Mouse (Mus musculus) right cerebral cortex, adult 2 months (tissue): ENCODE measurements around the gene B020031M17Rik.
"Not testable (repeated sequence)": the region's sequence is repeated elsewhere in the genome, so short reads cannot be mapped to it uniquely, and the experiment has no call there.

ENCODE experiments used
- DNase-seq, 2 experiments: peaks; one replicate each; pipeline ENCODE4 v3.0.0; 2021 to 2022; ENCODE audit warnings: low spot score in 2 of 2

Gene B020031M17Rik

DNA sequence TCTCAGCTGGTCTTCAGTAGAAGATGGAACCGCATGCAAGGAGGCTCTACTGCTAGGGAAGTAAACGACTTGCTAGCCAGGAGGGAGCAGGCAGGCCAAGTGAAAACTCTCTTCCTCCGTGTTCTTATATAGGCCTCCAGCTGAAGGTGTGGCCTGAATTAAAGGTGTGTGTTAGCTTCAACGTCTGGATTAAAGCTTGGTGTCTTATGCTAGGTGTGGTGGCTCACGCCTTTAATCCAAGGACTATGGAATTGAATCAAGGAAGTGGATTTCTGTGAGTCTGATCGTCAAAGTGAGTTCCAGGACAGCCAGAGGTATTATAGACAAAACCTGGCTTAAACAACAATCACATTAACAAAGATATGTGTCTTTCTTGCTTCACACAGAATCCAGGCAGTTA, at the start of gene B020031M17Rik:
Gene B020031M17Rik, minus strand, starts transcription at position 101 of the 400 bp plus-strand sequence.
- DNase-seq: not testable (repeated sequence)

DNA sequence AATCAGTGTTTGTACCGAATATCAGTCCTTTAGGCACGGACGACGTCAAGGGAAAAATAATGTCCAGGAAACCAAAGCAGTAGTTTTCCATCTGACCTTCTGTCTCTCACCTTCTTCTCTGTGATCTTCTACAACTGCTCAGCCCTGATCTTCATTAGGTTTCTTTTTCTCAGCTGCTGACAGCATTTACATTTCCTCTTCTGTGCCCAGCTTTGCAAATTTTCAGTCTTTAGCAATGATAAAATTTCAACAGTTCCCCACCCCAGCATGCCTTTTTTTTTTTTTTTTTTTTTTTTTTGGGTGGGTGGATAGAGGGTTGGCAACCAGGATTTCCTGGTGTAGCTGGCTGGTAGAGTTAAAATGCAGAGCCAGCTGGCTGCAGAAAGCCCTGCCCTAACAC, 48.6 kb upstream of the B020031M17Rik start:
- not testable (repeated sequence) for DNase-seq

- not testable (repeated sequence) for DNase-seq
Measured at GRCm38 (mm10) chr13:119998442-119999086, 48.0 kb upstream of the B020031M17Rik start.

- not testable (repeated sequence) for DNase-seq
Measured at GRCm38 (mm10) chr13:119991917-119992496, 41.4 kb upstream of the B020031M17Rik start.

- DNase-seq: not testable (repeated sequence)
Measured at GRCm38 (mm10) chr13:119991264-119991663, 40.7 kb upstream of the B020031M17Rik start.

GRCm38 (mm10) chr13:119969163-119969562, 18.6 kb upstream of the B020031M17Rik start:
- DNase-seq: not testable (repeated sequence)

- DNase-seq: not testable (repeated sequence)
Measured at GRCm38 (mm10) chr13:119968193-119968592, 17.6 kb upstream of the B020031M17Rik start.

DNA sequence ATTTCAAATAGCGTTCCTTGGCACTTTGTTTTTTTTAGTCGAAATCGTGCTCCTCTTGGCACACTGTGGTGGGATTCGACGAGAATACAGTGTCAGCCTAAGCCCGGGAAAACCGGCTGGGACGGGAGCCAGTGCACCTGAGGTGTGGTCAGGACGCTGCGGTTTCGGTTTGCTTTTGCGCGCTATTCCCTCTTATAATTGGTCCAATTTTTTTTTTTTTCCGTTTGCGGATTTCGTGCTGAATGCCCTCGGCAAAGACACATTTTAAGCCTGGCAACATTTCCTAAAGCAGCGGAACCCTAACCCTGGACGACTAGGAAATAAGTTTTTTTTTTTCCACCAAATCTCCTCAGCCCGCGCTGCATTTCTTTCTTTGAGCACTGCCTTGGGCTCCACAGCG, 15.4 kb upstream of the B020031M17Rik start:
- not testable (repeated sequence) for DNase-seq

DNA sequence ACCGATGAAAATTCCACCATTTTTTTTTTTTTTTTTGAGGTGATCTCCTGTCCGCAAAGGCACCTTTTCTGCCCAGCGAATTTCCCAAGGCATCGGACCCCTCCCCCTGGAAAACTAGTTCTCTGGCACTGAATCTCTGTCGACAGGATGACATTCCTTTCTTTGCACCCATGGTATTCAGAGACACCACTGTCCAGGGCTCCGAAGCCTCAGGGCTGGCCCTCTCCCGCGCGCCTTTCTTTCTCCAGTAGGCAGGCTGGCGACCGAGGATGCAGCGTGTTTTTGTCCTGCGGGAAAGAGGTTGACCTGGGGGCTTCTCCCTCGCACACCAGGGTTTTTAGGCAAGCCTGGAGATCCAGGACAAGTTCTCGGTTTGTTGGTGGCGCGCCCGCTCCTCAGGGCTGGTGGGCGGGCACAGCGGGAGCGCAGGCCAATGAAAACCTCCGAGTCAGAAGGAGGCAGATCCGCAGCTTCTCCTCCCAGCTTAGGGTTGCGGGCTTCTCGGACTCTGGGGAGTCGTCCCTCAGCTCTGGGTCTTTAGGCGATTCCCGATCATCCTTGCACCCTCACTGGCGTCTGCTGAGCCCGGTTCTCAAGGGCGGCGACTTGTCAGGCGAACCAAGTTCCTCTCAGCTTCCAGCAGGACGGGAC, 14.8 kb upstream of the B020031M17Rik start:
- not testable (repeated sequence) for DNase-seq

DNA sequence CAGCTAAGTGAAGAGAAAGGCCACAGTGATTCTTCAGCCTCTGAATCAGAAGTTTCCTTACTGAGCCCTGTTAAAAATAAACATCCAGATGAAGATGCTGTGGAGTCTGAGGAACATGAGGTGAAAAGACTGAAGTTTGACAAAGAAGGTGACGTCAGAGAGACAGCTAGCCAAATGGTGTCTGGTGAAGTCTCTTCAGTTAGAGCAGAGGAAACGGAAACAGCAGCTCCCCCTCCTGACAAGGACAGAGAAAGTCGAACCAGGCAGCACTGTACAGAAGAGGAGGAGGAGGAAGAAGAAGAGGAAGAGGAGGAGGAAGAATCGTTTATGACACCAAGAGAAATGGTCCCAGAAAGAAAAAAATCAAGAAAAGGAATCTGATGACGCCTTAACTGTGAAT, 12.2 kb upstream of the B020031M17Rik start:
- DNase-seq: not testable (repeated sequence)

GRCm38 (mm10) chr13:119955567-119955966, 5.0 kb upstream of the B020031M17Rik start:
- not testable (repeated sequence) for DNase-seq

GRCm38 (mm10) chr13:119955089-119955488, 4.5 kb upstream of the B020031M17Rik start:
- not testable (repeated sequence) for DNase-seq

DNA sequence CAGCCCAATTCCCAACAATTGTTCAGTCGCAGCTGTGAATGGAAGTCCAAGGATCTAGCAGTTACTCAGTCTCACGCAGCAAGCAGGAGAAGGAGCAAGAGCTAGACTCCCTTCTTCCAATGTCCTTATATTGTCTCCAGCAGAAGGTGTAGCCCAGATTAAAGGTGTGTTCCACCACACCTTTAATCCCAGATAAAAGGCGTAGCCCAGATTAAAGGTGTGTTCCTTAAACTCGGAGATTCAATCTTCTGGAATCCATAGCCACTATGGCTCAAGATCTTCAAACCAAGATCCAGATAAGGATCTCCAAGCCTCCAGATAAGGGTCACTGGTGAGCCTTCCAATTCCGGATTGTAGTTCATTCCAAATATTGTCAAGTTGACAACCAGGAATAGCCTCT, 21.4 kb downstream of the B020031M17Rik start, which contains the start of gene Gm21761:
Gene Gm21761, minus strand, starts transcription at position 101 of the 400 bp plus-strand sequence.
- not testable (repeated sequence) for DNase-seq

- not testable (repeated sequence) for DNase-seq
Measured at GRCm38 (mm10) chr13:119924597-119925340, 25.8 kb downstream of the B020031M17Rik start.

DNA sequence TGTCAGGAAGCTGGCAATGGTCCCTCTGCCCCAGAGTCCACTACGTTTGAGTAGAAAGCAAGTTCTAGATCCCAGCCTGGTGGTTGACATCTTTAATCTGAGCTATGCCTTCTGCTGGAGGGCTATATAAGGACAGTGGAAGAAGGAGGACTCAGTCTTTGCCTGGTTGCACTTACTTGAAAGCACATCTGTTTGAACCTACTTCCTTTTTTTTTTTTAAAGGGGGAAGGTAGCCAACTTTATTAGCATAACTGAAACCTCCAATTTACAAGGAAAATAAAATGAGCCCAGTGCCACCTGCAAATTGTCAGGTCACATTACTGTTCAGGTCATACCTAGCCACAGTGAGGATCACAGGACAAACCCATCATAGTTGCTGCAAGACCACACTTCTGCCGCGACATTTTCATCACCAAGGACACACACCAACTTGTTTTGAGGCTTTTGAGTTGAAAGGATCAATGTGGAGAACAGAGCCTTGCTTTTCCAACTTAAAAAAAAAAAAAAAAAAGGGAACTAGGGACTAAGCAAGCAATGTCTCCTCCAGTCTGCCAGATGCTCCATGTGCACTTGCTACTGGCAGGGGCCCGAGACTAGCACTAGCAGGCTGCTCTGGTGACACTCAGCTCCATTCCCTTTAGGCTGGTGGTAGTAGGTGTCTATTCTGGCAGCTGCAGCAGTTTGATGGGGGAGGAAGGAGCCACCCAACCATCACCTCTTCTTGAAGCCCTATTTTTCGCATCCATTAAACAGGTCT, 33.5 kb downstream of the B020031M17Rik start:
- DNase-seq: not testable (repeated sequence)

- not testable (repeated sequence) for DNase-seq
Measured at GRCm38 (mm10) chr13:119916449-119916848, 34.2 kb downstream of the B020031M17Rik start.
